Mouse (Mus musculus) cerebellum, adult 2 months (tissue): ENCODE data around the gene Dnase1l3.

Source experiments
- CTCF ChIP-seq: fragments of 200-500 bp; IDR thresholded peaks from 2 replicates; pipeline ENCODE4 v1.5.1; 2011; ENCODE audit warnings: low read depth, mild to moderate bottlenecking, control low read depth, low read length, moderate library complexity, borderline replicate concordance; ENCODE audit not compliant: insufficient read depth
- POLR2A ChIP-seq: fragments of 200-500 bp; IDR thresholded peaks from 2 replicates; pipeline ENCODE4 v1.6.1; 2011; ENCODE audit warnings: low read length, control low read depth, borderline replicate concordance; ENCODE audit not compliant: insufficient read depth

DNA sequence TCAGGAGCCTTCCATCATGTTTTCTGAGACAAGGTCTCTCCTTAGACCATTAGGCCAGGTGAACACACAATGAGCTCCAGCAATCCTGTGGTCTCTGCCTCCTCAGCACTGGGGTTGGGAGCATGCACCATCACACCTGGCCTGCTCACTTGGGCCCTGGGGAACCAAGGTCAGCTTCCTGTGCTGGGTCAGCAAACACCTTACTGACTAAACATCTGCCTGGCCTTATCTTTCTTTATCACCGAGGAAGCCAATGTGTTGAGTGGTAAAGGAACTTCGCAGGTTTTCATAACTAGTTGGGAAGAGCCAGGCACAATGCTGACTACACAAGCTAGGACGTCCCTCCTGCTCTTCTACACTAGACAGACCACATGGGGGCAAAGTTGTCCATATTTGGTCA lies 4.4 kb downstream of the Dnase1l3 start:
- no peak for TF ChIP-seq POLR2A
- no peak for TF ChIP-seq CTCF
